Mouse (Mus musculus): ENCODE results near the gene Mettl8.

DNA sequence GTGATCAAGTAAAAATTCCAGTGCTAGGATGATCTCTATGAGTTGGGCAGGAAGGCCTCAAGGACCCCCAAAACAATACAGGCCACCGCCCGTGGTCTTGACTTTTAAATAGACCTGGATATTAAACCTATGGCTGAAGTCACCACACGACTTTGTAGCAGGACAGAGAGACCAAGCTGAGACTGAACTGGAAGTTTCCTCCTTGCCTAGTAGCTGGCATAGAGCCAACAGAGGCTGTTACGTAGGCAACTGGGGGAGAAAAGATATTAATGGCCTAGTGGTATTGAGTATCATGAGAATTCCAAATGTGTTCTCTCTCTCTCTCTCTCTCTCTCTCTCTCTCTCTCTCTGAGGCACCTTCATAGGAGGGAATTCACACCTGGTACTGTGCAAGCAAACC, 51.0 kb downstream of the Mettl8 start:
- TF ChIP-seq POLR2A (IDR thresholded peaks at IDR 0.05; ENCODE audit: low read depth, low read length) (no peak), CTCF (conservative IDR thresholded peaks at IDR 0.05; ENCODE audit: insufficient read depth, insufficient read length, low read depth, low read length) (no peak)

Measured in kidney, adult 2 months (tissue).